Mouse (Mus musculus): Measurements from ENCODE around the gene Nrip2. TPM values are rescaled to one million over a fixed set of nuclear protein-coding genes. Genes with fewer than 3 reads are reported as not detected.

Nrip2 gene
- polyA plus RNA-seq (2015; fragmentation: Nextera tagmentation; extraction: Ambion mirVana) = 5.5 and 6.2 TPM in 2 replicates

- H3K9ac ChIP-seq (ENCODE audit: low read length) = peak within 1 kb of the TSS; percentile 61
- H3K4me3 ChIP-seq (replicated peaks; ENCODE audit: low read length) = peak within 1 kb of the TSS; percentile 39
- H3K9me3 ChIP-seq (replicated peaks; ENCODE audit: control insufficient read depth, low read length) = no peaks in the 10 kb centered on the region
- H3K36me3 ChIP-seq (ENCODE audit: control insufficient read depth, insufficient read depth, low read length) = no peaks in the 10 kb centered on the region
- 69% methylated on average over 3 of the region's 3 CpGs for WGBS
- 0 out of 2 replicates have a peak, but pooled peaks cover 8% of the 10 kb centered on the region for H3K4me1 ChIP-seq (ENCODE audit: control insufficient read depth, insufficient read depth, low read length)
- peak within 1 kb of the TSS; percentile 14; the same call in 1 of the 2 replicates for H3K27ac ChIP-seq (ENCODE audit: low read length)
- no peaks in the 10 kb centered on the region for H3K27me3 ChIP-seq (ENCODE audit: control insufficient read depth, insufficient read depth, low read length)
- peak within 1 kb of the TSS; percentile 57 for H3K4me2 ChIP-seq (ENCODE audit: low read depth, low read length)
- no peak for ATAC-seq (ENCODE audit: insufficient read depth, low FRiP score)
These were observed at the start of gene Nrip2 for GRCm38 (mm10) chr6:128398996-128399395. Gene Nrip2, plus strand, starts transcription at chr6:128399296.

- 64% methylated on average over 7 of the region's 7 CpGs for WGBS
- Histone ChIP-seq H3K27me3 (ENCODE audit: control insufficient read depth, insufficient read depth, low read length) (no peaks in the 10 kb centered on the region), H3K4me1 (ENCODE audit: control insufficient read depth, insufficient read depth, low read length) (0 out of 2 replicates have a peak, but pooled peaks cover 3% of the 10 kb centered on the region), H3K9ac (ENCODE audit: low read length) (no peak overlapping the region), H3K4me3 (replicated peaks; ENCODE audit: low read length) (no peak overlapping the region), H3K36me3 (ENCODE audit: control insufficient read depth, insufficient read depth, low read length) (no peaks in the 10 kb centered on the region), H3K27ac (ENCODE audit: low read length) (no peak overlapping the region), H3K9me3 (replicated peaks; ENCODE audit: control insufficient read depth, low read length) (no peaks in the 10 kb centered on the region), H3K4me2 (ENCODE audit: low read depth, low read length) (no peak overlapping the region)
- no peak for ATAC-seq (ENCODE audit: insufficient read depth, low FRiP score)
These were observed 49.4 kb upstream of the Nrip2 start for GRCm38 (mm10) chr6:128349711-128350110.

GRCm38 (mm10) chr6:128354140-128354539 lies 45.0 kb upstream of the Nrip2 start:
- H3K27me3 ChIP-seq (ENCODE audit: control insufficient read depth, insufficient read depth, low read length) = no peaks in the 10 kb centered on the region
- no peak overlapping the region for H3K4me3 ChIP-seq (replicated peaks; ENCODE audit: low read length)
- no peak overlapping the region for H3K27ac ChIP-seq (ENCODE audit: low read length)
- H3K9ac ChIP-seq (ENCODE audit: low read length) = no peak overlapping the region
- no peak for ATAC-seq (ENCODE audit: insufficient read depth, low FRiP score)
- peaks cover 14% of the 10 kb centered on the region; the same call in 1 of the 2 replicates for H3K36me3 ChIP-seq (ENCODE audit: control insufficient read depth, insufficient read depth, low read length)
- no peaks in the 10 kb centered on the region for H3K9me3 ChIP-seq (replicated peaks; ENCODE audit: control insufficient read depth, low read length)
- H3K4me1 ChIP-seq (ENCODE audit: control insufficient read depth, insufficient read depth, low read length) = peaks cover 6% of the 10 kb centered on the region; the same call in 1 of the 2 replicates
- WGBS = 62% methylated on average over 3 of the region's 3 CpGs
- H3K4me2 ChIP-seq (ENCODE audit: low read depth, low read length) = peak overlapping the region; percentile 82; the same call in 1 of the 2 replicates

- Histone ChIP-seq H3K4me3 (replicated peaks; ENCODE audit: low read length) (peak overlapping the region; percentile 76), H3K9ac (ENCODE audit: low read length) (peak overlapping the region; percentile 79), H3K27ac (ENCODE audit: low read length) (peak overlapping the region; percentile 83), H3K9me3 (replicated peaks; ENCODE audit: control insufficient read depth, low read length) (no peaks in the 10 kb centered on the region), H3K27me3 (ENCODE audit: control insufficient read depth, insufficient read depth, low read length) (no peaks in the 10 kb centered on the region), H3K4me2 (ENCODE audit: low read depth, low read length) (peak overlapping the region; percentile 82), H3K4me1 (ENCODE audit: control insufficient read depth, insufficient read depth, low read length) (peaks cover 6% of the 10 kb centered on the region), H3K36me3 (ENCODE audit: control insufficient read depth, insufficient read depth, low read length) (peaks cover 14% of the 10 kb centered on the region; the same call in 1 of the 2 replicates)
- WGBS = under 1% methylated on average over 27 of the region's 28 CpGs
- ATAC-seq (ENCODE audit: insufficient read depth, low FRiP score) = peak; percentile 51
These were observed 43.9 kb upstream of the Nrip2 start for GRCm38 (mm10) chr6:128355201-128355681.

GRCm38 (mm10) chr6:128355726-128356416 lies 43.2 kb upstream of the Nrip2 start, which contains the start of gene Tulp3:
Gene Tulp3, minus strand, starts transcription at chr6:128355851.
- Histone ChIP-seq H3K4me2 (ENCODE audit: low read depth, low read length) (peak within 1 kb of the TSS; percentile 82), H3K4me1 (ENCODE audit: control insufficient read depth, insufficient read depth, low read length) (peaks cover 9% of the 10 kb centered on the region), H3K27me3 (ENCODE audit: control insufficient read depth, insufficient read depth, low read length) (no peaks in the 10 kb centered on the region), H3K36me3 (ENCODE audit: control insufficient read depth, insufficient read depth, low read length) (peaks cover 14% of the 10 kb centered on the region; the same call in 1 of the 2 replicates), H3K27ac (ENCODE audit: low read length) (peak within 1 kb of the TSS; percentile 83), H3K4me3 (replicated peaks; ENCODE audit: low read length) (peak within 1 kb of the TSS; percentile 76), H3K9me3 (replicated peaks; ENCODE audit: control insufficient read depth, low read length) (no peaks in the 10 kb centered on the region), H3K9ac (ENCODE audit: low read length) (peak within 1 kb of the TSS; percentile 79)
- WGBS = under 1% methylated on average over 42 of the region's 42 CpGs
- peak; percentile 98 for ATAC-seq (ENCODE audit: insufficient read depth, low FRiP score)

GRCm38 (mm10) chr6:128358999-128359398 lies 40.1 kb upstream of the Nrip2 start:
- 29% methylated on average over 2 of the region's 2 CpGs for WGBS
- no peak for ATAC-seq (ENCODE audit: insufficient read depth, low FRiP score)
- H3K9me3 ChIP-seq (replicated peaks; ENCODE audit: control insufficient read depth, low read length) = no peaks in the 10 kb centered on the region
- H3K4me3 ChIP-seq (replicated peaks; ENCODE audit: low read length) = no peak overlapping the region
- H3K4me1 ChIP-seq (ENCODE audit: control insufficient read depth, insufficient read depth, low read length) = peaks cover 18% of the 10 kb centered on the region
- no peak overlapping the region for H3K27ac ChIP-seq (ENCODE audit: low read length)
- H3K9ac ChIP-seq (ENCODE audit: low read length) = no peak overlapping the region
- peaks cover 14% of the 10 kb centered on the region; the same call in 1 of the 2 replicates for H3K36me3 ChIP-seq (ENCODE audit: control insufficient read depth, insufficient read depth, low read length)
- H3K4me2 ChIP-seq (ENCODE audit: low read depth, low read length) = no peak overlapping the region
- H3K27me3 ChIP-seq (ENCODE audit: control insufficient read depth, insufficient read depth, low read length) = no peaks in the 10 kb centered on the region

- Histone ChIP-seq H3K4me2 (ENCODE audit: low read depth, low read length) (peak overlapping the region; percentile 62), H3K27me3 (ENCODE audit: control insufficient read depth, insufficient read depth, low read length) (no peaks in the 10 kb centered on the region), H3K27ac (ENCODE audit: low read length) (peak overlapping the region; percentile 97), H3K9ac (ENCODE audit: low read length) (peak overlapping the region; percentile 96), H3K36me3 (ENCODE audit: control insufficient read depth, insufficient read depth, low read length) (peaks cover 14% of the 10 kb centered on the region; the same call in 1 of the 2 replicates), H3K4me3 (replicated peaks; ENCODE audit: low read length) (peak overlapping the region; percentile 90), H3K4me1 (ENCODE audit: control insufficient read depth, insufficient read depth, low read length) (peaks cover 22% of the 10 kb centered on the region), H3K9me3 (replicated peaks; ENCODE audit: control insufficient read depth, low read length) (no peaks in the 10 kb centered on the region)
- WGBS = 14% methylated on average over 9 of the region's 9 CpGs
- no peak for ATAC-seq (ENCODE audit: insufficient read depth, low FRiP score)
These were observed 37.2 kb upstream of the Nrip2 start for GRCm38 (mm10) chr6:128361901-128362300.

GRCm38 (mm10) chr6:128362381-128363006 lies 36.6 kb upstream of the Nrip2 start, which contains the start of the genes Rhno1 and Foxm1:
Gene Rhno1, minus strand, starts transcription at chr6:128362911.
Gene Foxm1, plus strand, starts transcription at chr6:128362967.
- under 1% methylated on average over 71 of the region's 76 CpGs for WGBS
- Histone ChIP-seq H3K27ac (ENCODE audit: low read length) (peak within 1 kb of the TSS; percentile 97), H3K4me2 (ENCODE audit: low read depth, low read length) (peak within 1 kb of the TSS; percentile 71), H3K36me3 (ENCODE audit: control insufficient read depth, insufficient read depth, low read length) (peaks cover 14% of the 10 kb centered on the region; the same call in 1 of the 2 replicates), H3K4me3 (replicated peaks; ENCODE audit: low read length) (peak within 1 kb of the TSS; percentile 90), H3K4me1 (ENCODE audit: control insufficient read depth, insufficient read depth, low read length) (peaks cover 22% of the 10 kb centered on the region), H3K27me3 (ENCODE audit: control insufficient read depth, insufficient read depth, low read length) (no peaks in the 10 kb centered on the region), H3K9me3 (replicated peaks; ENCODE audit: control insufficient read depth, low read length) (no peaks in the 10 kb centered on the region), H3K9ac (ENCODE audit: low read length) (peak within 1 kb of the TSS; percentile 96)
- peak; percentile 89 for ATAC-seq (ENCODE audit: insufficient read depth, low FRiP score)
